Mouse (Mus musculus) natural killer cell, adult 2 months (primary cell): Measurements from ENCODE around the gene Cfh.
"Not testable (repeated sequence)": the region's sequence is repeated elsewhere in the genome, so short reads cannot be mapped to it uniquely, and the experiment has no call there.

Source experiments
- DNase-seq, 2 experiments: peaks; one replicate each; pipeline ENCODE4 v3.0.0; 2022; ENCODE audit warnings: low spot score in 2 of 2

Cfh gene

GRCm38 (mm10) chr1:140183664-140184063 is at the start of gene Cfh:
Cfh (minus strand) TSS chr1:140183764.
- DNase-seq = not testable (repeated sequence)

GRCm38 (mm10) chr1:140226673-140227072 is 43.1 kb upstream of the Cfh start:
- no peak for DNase-seq

- no peak for DNase-seq
These were observed 41.7 kb upstream of the Cfh start for GRCm38 (mm10) chr1:140225221-140225620.

GRCm38 (mm10) chr1:140205329-140205728 is 21.8 kb upstream of the Cfh start:
- DNase-seq = no peak

GRCm38 (mm10) chr1:140188500-140188899 is 4.9 kb upstream of the Cfh start:
- not testable (repeated sequence) for DNase-seq

- DNase-seq = no peak
These were observed 356 bp downstream of the Cfh start for GRCm38 (mm10) chr1:140183208-140183607.

GRCm38 (mm10) chr1:140180125-140180524 is 3.4 kb downstream of the Cfh start:
- DNase-seq = no peak

- DNase-seq = no peak
These were observed 8.1 kb downstream of the Cfh start for GRCm38 (mm10) chr1:140175442-140175841.

GRCm38 (mm10) chr1:140171581-140172154 is 11.9 kb downstream of the Cfh start:
- DNase-seq = no peak

GRCm38 (mm10) chr1:140158970-140159369 is 24.6 kb downstream of the Cfh start:
- no peak for DNase-seq

GRCm38 (mm10) chr1:140069471-140069870 is 114.1 kb downstream of the Cfh start:
- DNase-seq = no peak
